Mouse (Mus musculus): ENCODE data around the gene Rnf38.

- no peak for TF ChIP-seq CTCF (IDR thresholded peaks at IDR 0.05; ENCODE audit: extremely low read depth, insufficient read length, insufficient replicate concordance, low read depth, low read length)
- no peak for TF ChIP-seq POLR2A (IDR thresholded peaks at IDR 0.05; ENCODE audit: low read depth, low read length)
Observed at GRCm38 (mm10) chr4:44249705-44250104, 16.1 kb upstream of the Rnf38 start.
